Mouse (Mus musculus) small intestine, adult 2 months (tissue): Measurements from ENCODE around the gene Cbarp.

ENCODE experiments used
- CTCF ChIP-seq: fragments of 200-500 bp; IDR thresholded peaks from 2 replicates; pipeline ENCODE4 v1.5.1; 2012; ENCODE audit warnings: low read depth, mild to moderate bottlenecking, control low read depth, inconsistent platforms, low read length, moderate library complexity, mixed read lengths; ENCODE audit not compliant: insufficient replicate concordance, insufficient read length; ENCODE audit errors: extremely low read depth
- POLR2A ChIP-seq: fragments of 200-500 bp; IDR thresholded peaks from 2 replicates; pipeline ENCODE4 v1.6.1; 2012; ENCODE audit warnings: low read depth, mild to moderate bottlenecking, control low read depth, inconsistent platforms, low read length, moderate library complexity

DNA sequence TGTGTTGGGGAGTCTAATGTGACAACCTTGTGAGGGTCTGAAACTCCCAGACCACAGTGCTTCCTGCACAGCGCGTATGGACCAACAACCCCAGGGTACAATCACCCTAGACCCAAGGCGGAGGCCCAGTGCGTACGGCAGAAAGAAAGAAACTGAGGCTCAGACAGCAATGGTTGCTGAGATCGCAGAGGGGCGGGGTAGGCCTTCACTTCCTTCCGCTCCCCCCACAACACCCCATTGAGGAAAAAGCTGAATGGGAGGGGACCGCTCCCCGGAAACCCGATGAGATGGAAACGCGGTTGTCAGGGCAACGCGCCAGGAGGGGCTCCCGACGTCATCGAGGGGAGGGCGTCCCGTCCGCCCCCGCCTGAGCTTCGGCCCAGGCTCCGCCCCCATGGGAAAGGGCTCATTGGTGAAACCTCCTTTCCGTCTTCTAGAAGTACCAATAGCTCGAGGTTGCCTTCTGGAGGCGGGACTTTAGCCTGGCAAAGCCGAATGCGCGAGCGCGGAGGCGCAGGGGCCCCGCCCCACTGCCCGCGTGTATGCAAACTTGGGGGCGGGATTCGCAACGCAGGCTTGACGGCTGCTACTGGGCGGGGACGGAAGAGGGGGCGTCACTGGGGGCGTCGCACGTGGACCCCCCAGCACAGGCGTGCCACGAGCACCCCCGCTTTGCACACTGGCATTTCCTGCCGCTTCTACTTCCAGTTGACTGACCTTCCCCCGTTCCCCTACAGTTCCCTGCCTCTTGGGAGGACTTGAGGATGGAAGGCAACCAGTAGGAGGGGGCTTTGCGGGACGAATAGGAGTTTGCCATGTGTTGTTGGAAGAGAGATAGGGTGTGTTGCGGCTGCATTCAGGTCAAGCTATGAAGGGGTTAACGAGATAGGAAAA, 19.2 kb upstream of the Cbarp start:
- TF ChIP-seq CTCF (no peak), POLR2A (no peak)
